In genomic region chr3:60568171-60568684, GRCm38 (mm10) we compare ENCODE assay signal across 29 mouse cellular contexts.
DNase-seq lines count a peak whose midpoint lies in the region; ATAC-seq and TF ChIP-seq lines count a peak whose summit lies in the region.
"Had no signal": no experiment of that assay in that cellular context is flagged by ENCODE, and none has a peak within 500 bp of the region (broad histone marks: within the 10 kb centered on the region; RNA-seq: fewer than 3 reads in every experiment).

No protein-coding gene starts in this region.

- H3K27ac ChIP-seq in layer of hippocampus, adult 2 months, result peak overlapping the region; percentile 73; the same call in 1 of the 2 replicates
- H3K27ac ChIP-seq in neural tube, embryonic 13.5 days (replicated peaks), result peak overlapping the region; percentile 33; the same call in 1 of the 2 replicates
- H3K27ac ChIP-seq in neural tube, embryonic 15.5 days (replicated peaks), result no peak overlapping the region
- no peak overlapping the region for H3K27ac ChIP-seq in forebrain, embryonic 15.5 days (replicated peaks)
- H3K27ac ChIP-seq in intestine, embryonic 16.5 days (ENCODE audit: low read length), result no peak overlapping the region
- H3K27ac ChIP-seq: hindbrain, embryonic 10.5 days; intestine, embryonic 15.5 days; kidney, embryonic 15.5 days; limb, embryonic 15.5 days; lung, embryonic 15.5 days had no signal

- H3K9me3 ChIP-seq in neural tube, embryonic 13.5 days, result no peaks in the 10 kb centered on the region
- no peaks in the 10 kb centered on the region for H3K9me3 ChIP-seq in neural tube, embryonic 15.5 days (replicated peaks)
- H3K9me3 ChIP-seq in forebrain, embryonic 15.5 days, result no peaks in the 10 kb centered on the region
- no peaks in the 10 kb centered on the region for H3K9me3 ChIP-seq in intestine, embryonic 16.5 days (ENCODE audit: control insufficient read depth, low read length)
- H3K9me3 ChIP-seq: heart, embryonic 12.5 days; hindbrain, embryonic 10.5 days; intestine, embryonic 15.5 days; kidney, embryonic 15.5 days; limb, embryonic 15.5 days; lung, embryonic 15.5 days; megakaryocyte, embryonic 14.5 days had no signal

- no peaks in the 10 kb centered on the region for H3K27me3 ChIP-seq in neural tube, embryonic 13.5 days
- H3K27me3 ChIP-seq in neural tube, embryonic 15.5 days (replicated peaks), result no peaks in the 10 kb centered on the region
- H3K27me3 ChIP-seq in forebrain, embryonic 15.5 days, result no peaks in the 10 kb centered on the region
- no peaks in the 10 kb centered on the region for H3K27me3 ChIP-seq in intestine, embryonic 16.5 days (replicated peaks; ENCODE audit: control insufficient read depth, insufficient read depth, low read length)
- H3K27me3 ChIP-seq: heart, embryonic 12.5 days; intestine, embryonic 15.5 days; kidney, embryonic 15.5 days; limb, embryonic 15.5 days; lung, embryonic 15.5 days; megakaryocyte, embryonic 14.5 days had no signal

- no peak for DNase-seq in layer of hippocampus, adult 2 months (ENCODE audit: low spot score in 2 of 2)
- DNase-seq in layer of hippocampus, adult 9-10 months (ENCODE audit: low spot score), result no peak
- DNase-seq: adrenal gland, adult 8-10 months; cerebellum, adult 2 months; cerebellum, postnatal 25 days; embryo, embryonic 11 days; heart, postnatal 10 days; kidney, postnatal 36 days; layer of hippocampus, adult 9-11 months; left cerebral cortex, postnatal 4 days; lung, postnatal 36 days; right cerebral cortex, postnatal 25 days; spleen, adult 18-20 months had no signal

- H3K4me2 ChIP-seq in neural tube, embryonic 13.5 days, result no peak overlapping the region
- no peak overlapping the region for H3K4me2 ChIP-seq in neural tube, embryonic 15.5 days
- H3K4me2 ChIP-seq in forebrain, embryonic 15.5 days (replicated peaks), result no peak overlapping the region
- H3K4me2 ChIP-seq in intestine, embryonic 16.5 days (ENCODE audit: low read depth, low read length), result no peak overlapping the region
- H3K4me2 ChIP-seq: heart, embryonic 12.5 days; intestine, embryonic 15.5 days; kidney, embryonic 15.5 days; limb, embryonic 15.5 days; lung, embryonic 15.5 days had no signal

- ATAC-seq in neural tube, embryonic 13.5 days (ENCODE audit: low read depth), result no peak
- ATAC-seq in neural tube, embryonic 15.5 days (ENCODE audit: low FRiP score), result no peak
- peak; percentile 62 for ATAC-seq in forebrain, embryonic 15.5 days (replicated peaks)
- no peak for ATAC-seq in megakaryocyte-erythroid progenitor cell, adult 5-6 weeks (replicated peaks; ENCODE audit: low FRiP score, low TSS enrichment, poor library complexity, severe bottlenecking)
- ATAC-seq in intestine, embryonic 16.5 days, result no peak
- ATAC-seq: activated CD4-positive, CD25-positive, alpha-beta regulatory T cell, adult 4 months; hindbrain, embryonic 16.5 days; intestine, embryonic 15.5 days; midbrain, embryonic 16.5 days had no signal

- no peak overlapping the region for H3K9ac ChIP-seq in neural tube, embryonic 13.5 days
- no peak overlapping the region for H3K9ac ChIP-seq in neural tube, embryonic 15.5 days (replicated peaks)
- no peak overlapping the region for H3K9ac ChIP-seq in forebrain, embryonic 15.5 days (replicated peaks)
- H3K9ac ChIP-seq in intestine, embryonic 16.5 days (ENCODE audit: low read depth, low read length), result no peak overlapping the region
- H3K9ac ChIP-seq: heart, embryonic 12.5 days; intestine, embryonic 15.5 days; kidney, embryonic 15.5 days; limb, embryonic 15.5 days; lung, embryonic 15.5 days had no signal

- no peak for TF ChIP-seq CTCF in layer of hippocampus, adult 2 months (conservative IDR thresholded peaks at IDR 0.05)

- H3K4me3 ChIP-seq in layer of hippocampus, adult 2 months, result no peak overlapping the region
- no peak overlapping the region for H3K4me3 ChIP-seq in neural tube, embryonic 13.5 days
- H3K4me3 ChIP-seq in neural tube, embryonic 15.5 days (replicated peaks), result no peak overlapping the region
- no peak overlapping the region for H3K4me3 ChIP-seq in forebrain, embryonic 15.5 days
- H3K4me3 ChIP-seq in intestine, embryonic 16.5 days (ENCODE audit: low read length), result no peak overlapping the region
- H3K4me3 ChIP-seq: heart, embryonic 12.5 days; hindbrain, embryonic 10.5 days; intestine, embryonic 15.5 days; kidney, embryonic 15.5 days; limb, embryonic 15.5 days; lung, embryonic 15.5 days; megakaryocyte, embryonic 14.5 days; myocyte had no signal

- WGBS in neural tube, embryonic 13.5 days, result 47% methylated on average over 1 of the region's 1 CpGs
- 26% methylated on average over 1 of the region's 1 CpGs for WGBS in neural tube, embryonic 15.5 days
- 7% methylated on average over 1 of the region's 1 CpGs for WGBS in forebrain, embryonic 15.5 days
- WGBS in intestine, embryonic 16.5 days, result 66% methylated on average over 1 of the region's 1 CpGs

- no peaks in the 10 kb centered on the region for H3K36me3 ChIP-seq in neural tube, embryonic 13.5 days
- H3K36me3 ChIP-seq in neural tube, embryonic 15.5 days, result no peaks in the 10 kb centered on the region
- H3K36me3 ChIP-seq in forebrain, embryonic 15.5 days, result no peaks in the 10 kb centered on the region
- H3K36me3 ChIP-seq in intestine, embryonic 16.5 days (ENCODE audit: control insufficient read depth, insufficient read depth, low read length), result no peaks in the 10 kb centered on the region
- H3K36me3 ChIP-seq: heart, embryonic 12.5 days; hindbrain, embryonic 10.5 days; intestine, embryonic 15.5 days; kidney, embryonic 15.5 days; limb, embryonic 15.5 days; lung, embryonic 15.5 days had no signal

- H3K4me1 ChIP-seq in neural tube, embryonic 13.5 days (replicated peaks), result peaks cover 64% of the 10 kb centered on the region
- peaks cover 41% of the 10 kb centered on the region for H3K4me1 ChIP-seq in neural tube, embryonic 15.5 days
- peaks cover 38% of the 10 kb centered on the region for H3K4me1 ChIP-seq in forebrain, embryonic 15.5 days
- peaks cover 18% of the 10 kb centered on the region; the same call in 1 of the 2 replicates for H3K4me1 ChIP-seq in intestine, embryonic 16.5 days (ENCODE audit: control insufficient read depth, insufficient read depth, low read length)

Comparison
In these comparisons a context has a peak if more than half of its experiments do, and no peak if none do; other contexts are left out.
1. H3K27ac ChIP-seq: peak in layer of hippocampus, adult 2 months (single experiment) and neural tube, embryonic 13.5 days (single experiment); none in neural tube, embryonic 15.5 days (single experiment), forebrain, embryonic 15.5 days (single experiment) and intestine, embryonic 16.5 days (single experiment).